Mouse (Mus musculus): ENCODE measurements around the gene Tvp23b.

Gene Tvp23b

GRCm38 (mm10) chr11:62879220-62880048, at the start of gene Tvp23b:
Gene Tvp23b, plus strand, starts transcription at chr11:62879455.
- in situ Hi-C loops (cut with MboI; ENCODE audit: low pct_unique_long_range_greater_than_20kb in 1 of 2, low sequenced_read_pairs in 2 of 2, unreplicated experiment in 1 of 2), result no loop called here

GRCm38 (mm10) chr11:62830387-62830786, 48.9 kb upstream of the Tvp23b start:
- in situ Hi-C loops (cut with MboI; ENCODE audit: low pct_unique_long_range_greater_than_20kb in 1 of 2, low sequenced_read_pairs in 2 of 2, unreplicated experiment in 1 of 2), result no loop called here

- in situ Hi-C loops (cut with MboI; ENCODE audit: low pct_unique_long_range_greater_than_20kb in 1 of 2, low sequenced_read_pairs in 2 of 2, unreplicated experiment in 1 of 2), result no loop called here
Observed at GRCm38 (mm10) chr11:62831906-62832305, 47.3 kb upstream of the Tvp23b start.

- in situ Hi-C loops (cut with MboI; ENCODE audit: low pct_unique_long_range_greater_than_20kb in 1 of 2, low sequenced_read_pairs in 2 of 2, unreplicated experiment in 1 of 2), result no loop called here
Observed at GRCm38 (mm10) chr11:62844562-62844961, 34.7 kb upstream of the Tvp23b start.

- in situ Hi-C loops (cut with MboI; ENCODE audit: low pct_unique_long_range_greater_than_20kb in 1 of 2, low sequenced_read_pairs in 2 of 2, unreplicated experiment in 1 of 2), result no loop called here
Observed at GRCm38 (mm10) chr11:62845730-62846129, 33.5 kb upstream of the Tvp23b start.

- in situ Hi-C loops (cut with MboI; ENCODE audit: low pct_unique_long_range_greater_than_20kb in 1 of 2, low sequenced_read_pairs in 2 of 2, unreplicated experiment in 1 of 2), result no loop called here
Observed at GRCm38 (mm10) chr11:62846961-62847654, 32.1 kb upstream of the Tvp23b start, which contains the start of gene Fbxw10. Gene Fbxw10, plus strand, starts transcription at chr11:62847069.

GRCm38 (mm10) chr11:62847655-62848191, 31.5 kb upstream of the Tvp23b start:
- in situ Hi-C loops (cut with MboI; ENCODE audit: low pct_unique_long_range_greater_than_20kb in 1 of 2, low sequenced_read_pairs in 2 of 2, unreplicated experiment in 1 of 2), result no loop called here

- in situ Hi-C loops (cut with MboI; ENCODE audit: low pct_unique_long_range_greater_than_20kb in 1 of 2, low sequenced_read_pairs in 2 of 2, unreplicated experiment in 1 of 2), result no loop called here
Observed at GRCm38 (mm10) chr11:62848301-62848700, 31.0 kb upstream of the Tvp23b start.

GRCm38 (mm10) chr11:62851199-62851598, 28.1 kb upstream of the Tvp23b start:
- in situ Hi-C loops (cut with MboI; ENCODE audit: low pct_unique_long_range_greater_than_20kb in 1 of 2, low sequenced_read_pairs in 2 of 2, unreplicated experiment in 1 of 2), result no loop called here

GRCm38 (mm10) chr11:62853334-62853733, 25.9 kb upstream of the Tvp23b start:
- in situ Hi-C loops (cut with MboI; ENCODE audit: low pct_unique_long_range_greater_than_20kb in 1 of 2, low sequenced_read_pairs in 2 of 2, unreplicated experiment in 1 of 2), result no loop called here

GRCm38 (mm10) chr11:62865562-62865961, 13.7 kb upstream of the Tvp23b start:
- in situ Hi-C loops (cut with MboI; ENCODE audit: low pct_unique_long_range_greater_than_20kb in 1 of 2, low sequenced_read_pairs in 2 of 2, unreplicated experiment in 1 of 2), result no loop called here

GRCm38 (mm10) chr11:62866685-62867084, 12.6 kb upstream of the Tvp23b start:
- in situ Hi-C loops (cut with MboI; ENCODE audit: low pct_unique_long_range_greater_than_20kb in 1 of 2, low sequenced_read_pairs in 2 of 2, unreplicated experiment in 1 of 2), result no loop called here

GRCm38 (mm10) chr11:62869201-62869600, 10.1 kb upstream of the Tvp23b start:
- in situ Hi-C loops (cut with MboI; ENCODE audit: low pct_unique_long_range_greater_than_20kb in 1 of 2, low sequenced_read_pairs in 2 of 2, unreplicated experiment in 1 of 2), result no loop called here

GRCm38 (mm10) chr11:62869715-62870371, 9.4 kb upstream of the Tvp23b start:
- in situ Hi-C loops (cut with MboI; ENCODE audit: low pct_unique_long_range_greater_than_20kb in 1 of 2, low sequenced_read_pairs in 2 of 2, unreplicated experiment in 1 of 2), result no loop called here

GRCm38 (mm10) chr11:62873479-62873878, 5.8 kb upstream of the Tvp23b start:
- in situ Hi-C loops (cut with MboI; ENCODE audit: low pct_unique_long_range_greater_than_20kb in 1 of 2, low sequenced_read_pairs in 2 of 2, unreplicated experiment in 1 of 2), result no loop called here

- in situ Hi-C loops (cut with MboI; ENCODE audit: low pct_unique_long_range_greater_than_20kb in 1 of 2, low sequenced_read_pairs in 2 of 2, unreplicated experiment in 1 of 2), result no loop called here
Observed at GRCm38 (mm10) chr11:62875696-62876095, 3.6 kb upstream of the Tvp23b start.

- in situ Hi-C loops (cut with MboI; ENCODE audit: low pct_unique_long_range_greater_than_20kb in 1 of 2, low sequenced_read_pairs in 2 of 2, unreplicated experiment in 1 of 2), result no loop called here
Observed at GRCm38 (mm10) chr11:62876445-62876844, 2.8 kb upstream of the Tvp23b start.

- in situ Hi-C loops (cut with MboI; ENCODE audit: low pct_unique_long_range_greater_than_20kb in 1 of 2, low sequenced_read_pairs in 2 of 2, unreplicated experiment in 1 of 2), result no loop called here
Observed at GRCm38 (mm10) chr11:62877391-62877790, 1.9 kb upstream of the Tvp23b start.

GRCm38 (mm10) chr11:62878728-62879127, 527 bp upstream of the Tvp23b start:
- in situ Hi-C loops (cut with MboI; ENCODE audit: low pct_unique_long_range_greater_than_20kb in 1 of 2, low sequenced_read_pairs in 2 of 2, unreplicated experiment in 1 of 2), result no loop called here

Data from mouse embryonic stem cell (cell line).